Mouse (Mus musculus) midbrain, embryonic 12.5 days (tissue): ENCODE measurements at regions not wholly inside any gene's neighbourhood (a gene's known extent, or its start where the extent isn't known, plus 50 kb on each side); places are given as distances from the start of the nearest gene placed in this dataset.

Experiments
- ATAC-seq: fragments of 200-750 bp; cut with Nextera tagmentation; 2 replicates; pipeline ENCODE4 v1.8.0; 2017; ENCODE audit warnings: low read depth, moderate TSS enrichment, moderate library complexity; ENCODE audit not compliant: low FRiP score
- H3K27ac ChIP-seq: fragments of 300-500 bp; sonication (generic); replicated peaks from 2 replicates; pipeline ENCODE4 v1.5.1; 2016; ENCODE audit warnings: mild to moderate bottlenecking
- H3K27me3 ChIP-seq: fragments of 300-500 bp; sonication (generic); 2 replicates; pipeline ENCODE4 v1.6.1; 2016; ENCODE audit warnings: mild to moderate bottlenecking
- H3K36me3 ChIP-seq: fragments of 300-500 bp; sonication (generic); 2 replicates; pipeline ENCODE4 v1.6.1; 2016
- H3K4me1 ChIP-seq: fragments of 300-500 bp; sonication (generic); 2 replicates; pipeline ENCODE4 v1.6.1; 2016
- H3K4me2 ChIP-seq: fragments of 300-500 bp; sonication (generic); replicated peaks from 2 replicates; pipeline ENCODE4 v1.6.1; 2016; ENCODE audit warnings: mild to moderate bottlenecking, moderate library complexity
- H3K4me3 ChIP-seq: fragments of 300-500 bp; sonication (generic); 2 replicates; pipeline ENCODE4 v1.5.1; 2016; ENCODE audit warnings: mild to moderate bottlenecking
- H3K9ac ChIP-seq: fragments of 300-500 bp; sonication (generic); replicated peaks from 2 replicates; pipeline ENCODE4 v1.6.1; 2016; ENCODE audit warnings: mild to moderate bottlenecking, moderate library complexity
- H3K9me3 ChIP-seq: fragments of 300-500 bp; sonication (generic); 2 replicates; pipeline ENCODE4 v1.6.1; 2016; ENCODE audit warnings: mild to moderate bottlenecking
- WGBS: fragments of 180-500 bp; shearing (Covaris S2); methylation state at CpG from one replicate; pipeline ENCODE4 v1.1.7; 2016; 5-methylcytosine and 5-hydroxymethylcytosine counted together

- Histone ChIP-seq H3K27ac (no peak overlapping the region), H3K36me3 (no peaks in the 10 kb centered on the region), H3K4me1 (no peaks in the 10 kb centered on the region), H3K9me3 (no peaks in the 10 kb centered on the region), H3K4me3 (no peak overlapping the region), H3K27me3 (no peaks in the 10 kb centered on the region), H3K4me2 (no peak overlapping the region), H3K9ac (no peak overlapping the region)
- peak; percentile 74 for ATAC-seq
Observed at GRCm38 (mm10) chr10:12107001-12107418, 762.2 kb downstream of the Utrn start.

DNA sequence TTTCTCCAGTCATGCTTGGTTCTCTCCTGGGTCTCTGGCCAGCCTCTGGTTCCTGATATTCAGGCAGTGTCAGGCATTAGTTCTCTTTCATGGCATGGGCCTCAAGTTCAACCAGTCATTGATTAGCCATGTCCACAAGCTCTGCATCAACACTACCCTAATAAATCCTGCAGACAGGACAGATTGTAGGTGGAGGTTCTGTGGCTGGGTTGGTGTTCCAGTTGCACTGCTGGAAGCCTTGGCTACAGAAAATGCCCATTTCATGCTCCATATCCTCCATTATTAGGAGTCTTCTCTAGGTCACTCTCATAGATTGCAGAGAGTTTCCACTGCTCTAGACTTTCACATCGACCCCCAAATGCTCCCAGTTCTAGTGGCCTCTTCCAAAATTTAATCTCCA lies 757.4 kb downstream of the Utrn start:
- Histone ChIP-seq H3K4me2 (no peak overlapping the region), H3K4me1 (no peaks in the 10 kb centered on the region), H3K27ac (no peak overlapping the region), H3K9ac (no peak overlapping the region), H3K4me3 (no peak overlapping the region), H3K27me3 (no peaks in the 10 kb centered on the region), H3K9me3 (no peaks in the 10 kb centered on the region), H3K36me3 (no peaks in the 10 kb centered on the region)
- WGBS = 85% methylated on average over 1 of the region's 1 CpGs
- ATAC-seq = no peak

DNA sequence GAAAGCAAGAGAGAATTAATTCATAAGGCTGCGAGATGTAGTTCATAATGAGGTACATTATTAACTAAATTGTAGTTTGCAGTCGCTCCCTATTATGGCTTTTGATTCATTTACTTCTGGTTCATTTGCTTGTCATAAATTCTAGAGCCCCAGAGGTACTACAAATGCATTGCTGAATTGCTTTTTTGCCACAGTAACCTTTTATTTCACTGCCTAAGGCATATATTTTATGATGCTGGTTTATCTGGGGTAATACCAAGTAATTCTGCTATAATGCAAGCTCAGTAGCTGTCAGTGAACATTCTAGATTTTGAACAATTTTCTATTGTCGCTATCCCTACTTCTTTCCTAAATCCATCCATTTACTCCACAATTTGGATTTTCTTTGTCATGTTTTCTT lies 753.4 kb downstream of the Utrn start:
- no peaks in the 10 kb centered on the region for H3K9me3 ChIP-seq
- H3K27ac ChIP-seq = no peak overlapping the region
- no peak overlapping the region for H3K4me3 ChIP-seq
- no peaks in the 10 kb centered on the region for H3K4me1 ChIP-seq
- H3K4me2 ChIP-seq = no peak overlapping the region
- H3K27me3 ChIP-seq = no peaks in the 10 kb centered on the region
- WGBS = 90% methylated on average over 3 of the region's 3 CpGs
- no peaks in the 10 kb centered on the region for H3K36me3 ChIP-seq
- no peak overlapping the region for H3K9ac ChIP-seq
- no peak for ATAC-seq

- H3K4me1 ChIP-seq = no peaks in the 10 kb centered on the region
- WGBS = 61% methylated on average over 6 of the region's 6 CpGs
- H3K36me3 ChIP-seq = no peaks in the 10 kb centered on the region
- no peak overlapping the region for H3K9ac ChIP-seq
- no peak; the same call in 1 of the 2 replicates for ATAC-seq
- H3K4me2 ChIP-seq = no peak overlapping the region
- H3K27ac ChIP-seq = no peak overlapping the region; the same call in 1 of the 2 replicates
- H3K9me3 ChIP-seq = no peaks in the 10 kb centered on the region
- H3K4me3 ChIP-seq = no peak overlapping the region
- no peaks in the 10 kb centered on the region for H3K27me3 ChIP-seq
Observed at GRCm38 (mm10) chr10:12116662-12117303, 752.4 kb downstream of the Utrn start.

DNA sequence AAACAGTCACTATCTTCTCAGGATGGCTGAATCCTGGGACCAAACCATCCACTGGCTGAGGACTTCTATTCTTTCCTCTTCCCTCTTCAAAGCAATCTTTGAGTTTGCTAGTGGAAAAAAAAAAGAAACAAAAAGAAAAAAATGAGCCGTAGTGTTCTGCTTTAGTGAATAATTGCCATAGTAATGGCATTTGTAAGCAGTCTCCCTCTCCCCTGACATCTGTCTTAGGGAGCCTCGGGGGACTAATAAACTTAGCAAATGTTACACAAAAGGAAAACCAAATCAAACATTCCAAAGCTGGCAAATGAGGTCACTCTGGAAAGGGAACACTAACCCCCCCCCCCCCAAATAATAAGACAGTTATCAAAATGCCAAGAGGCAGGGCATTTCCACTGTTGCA lies 744.9 kb downstream of the Utrn start:
- no peak overlapping the region for H3K27ac ChIP-seq
- WGBS = 61% methylated on average over 2 of the region's 2 CpGs
- ATAC-seq = no peak

DNA sequence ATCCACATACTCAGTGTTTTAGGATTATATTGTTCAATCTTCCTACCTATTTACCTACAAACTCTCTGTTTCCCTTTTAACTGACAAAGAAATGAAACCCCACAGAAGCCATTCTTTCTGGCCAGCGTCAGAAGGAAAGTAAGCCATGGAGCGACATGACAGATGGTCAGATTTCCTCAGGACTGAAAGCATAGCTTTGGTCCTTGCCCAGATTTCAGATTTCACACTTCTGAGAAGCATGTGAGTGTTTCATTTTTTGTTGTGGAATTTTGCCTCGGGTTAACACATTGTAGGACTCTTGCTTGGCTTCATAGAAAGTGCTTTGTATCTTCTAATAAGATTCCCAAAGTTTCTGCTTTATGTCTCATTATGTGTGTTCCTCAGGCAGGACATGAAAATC lies 739.7 kb downstream of the Utrn start:
- Histone ChIP-seq H3K27me3 (no peaks in the 10 kb centered on the region), H3K36me3 (no peaks in the 10 kb centered on the region), H3K27ac (no peak overlapping the region), H3K9me3 (no peaks in the 10 kb centered on the region), H3K4me1 (no peaks in the 10 kb centered on the region), H3K4me3 (no peak overlapping the region), H3K4me2 (no peak overlapping the region), H3K9ac (no peak overlapping the region)
- WGBS = 75% methylated on average over 3 of the region's 3 CpGs
- ATAC-seq = no peak

More for the DNA sequence above, 744.9 kb downstream of the Utrn start:
- Histone ChIP-seq H3K36me3 (no peaks in the 10 kb centered on the region), H3K4me3 (no peak overlapping the region), H3K4me1 (no peaks in the 10 kb centered on the region), H3K4me2 (no peak overlapping the region), H3K27me3 (no peaks in the 10 kb centered on the region), H3K9ac (no peak overlapping the region), H3K9me3 (no peaks in the 10 kb centered on the region)

- ATAC-seq = no peak
- H3K4me2 ChIP-seq = no peak overlapping the region
- H3K4me1 ChIP-seq = no peaks in the 10 kb centered on the region
- H3K36me3 ChIP-seq = no peaks in the 10 kb centered on the region
- H3K27me3 ChIP-seq = no peaks in the 10 kb centered on the region
- WGBS = 74% methylated on average over 1 of the region's 1 CpGs
- H3K9me3 ChIP-seq = no peaks in the 10 kb centered on the region
- H3K4me3 ChIP-seq = no peak overlapping the region
- H3K9ac ChIP-seq = no peak overlapping the region
- H3K27ac ChIP-seq = no peak overlapping the region
Observed at GRCm38 (mm10) chr10:12144691-12145090, 724.5 kb downstream of the Utrn start.

DNA sequence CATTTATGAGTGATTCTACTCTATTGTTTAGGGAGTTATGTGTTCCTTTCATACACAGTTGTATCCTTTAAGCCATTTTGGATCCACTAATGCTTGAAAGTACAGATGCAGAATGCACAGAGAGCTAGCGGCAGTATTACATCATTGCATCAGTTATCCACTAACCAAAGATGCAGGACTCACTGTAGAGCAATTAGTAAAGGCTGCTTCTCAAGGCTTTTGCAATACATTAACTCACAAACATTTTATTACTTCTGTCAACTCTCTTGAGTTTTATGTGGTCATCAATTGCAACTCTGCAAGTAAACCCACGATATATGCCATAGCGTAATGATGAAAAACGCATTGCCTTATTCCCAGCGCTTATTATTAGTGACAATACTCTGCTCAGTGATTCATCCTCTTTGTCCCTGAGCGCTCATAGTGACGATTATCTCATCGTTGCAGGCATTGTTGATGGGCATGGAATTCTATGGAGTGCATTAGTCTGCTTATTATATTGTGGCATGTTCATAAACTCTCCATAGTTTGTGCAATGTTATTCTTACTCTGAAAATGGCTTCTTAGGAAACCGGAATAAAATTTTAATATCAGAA lies 722.1 kb downstream of the Utrn start:
- no peaks in the 10 kb centered on the region for H3K36me3 ChIP-seq
- H3K27ac ChIP-seq = no peak overlapping the region
- no peak overlapping the region for H3K4me2 ChIP-seq
- 89% methylated on average over 9 of the region's 9 CpGs for WGBS
- no peaks in the 10 kb centered on the region for H3K27me3 ChIP-seq
- no peak overlapping the region for H3K4me3 ChIP-seq
- H3K9me3 ChIP-seq = no peaks in the 10 kb centered on the region
- ATAC-seq = no peak
- no peak overlapping the region for H3K9ac ChIP-seq
- no peaks in the 10 kb centered on the region for H3K4me1 ChIP-seq

DNA sequence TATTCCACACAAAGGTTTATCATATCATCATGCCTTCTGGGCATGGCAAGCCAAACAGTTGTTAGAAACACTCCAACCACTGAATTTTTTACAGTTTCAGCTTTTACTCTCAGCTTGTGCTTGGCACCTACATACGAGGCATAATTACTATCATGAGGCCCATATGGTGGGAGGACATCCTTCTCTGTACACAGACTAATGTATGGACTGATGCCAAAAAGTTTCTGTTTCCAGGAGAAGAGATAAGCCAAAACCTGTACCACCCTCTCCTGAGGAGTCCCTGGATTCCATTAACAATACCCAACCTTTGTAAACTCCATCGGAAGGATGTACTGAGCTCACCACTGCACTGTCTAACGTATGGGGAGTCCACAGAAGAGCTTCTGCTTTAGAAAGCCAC lies 698.9 kb downstream of the Utrn start:
- H3K27ac ChIP-seq = no peak overlapping the region
- H3K4me1 ChIP-seq = no peaks in the 10 kb centered on the region
- H3K9me3 ChIP-seq = no peaks in the 10 kb centered on the region
- ATAC-seq = no peak
- no peak overlapping the region for H3K4me2 ChIP-seq
- H3K9ac ChIP-seq = no peak overlapping the region
- 88% methylated on average over 3 of the region's 3 CpGs for WGBS
- H3K36me3 ChIP-seq = no peaks in the 10 kb centered on the region
- H3K27me3 ChIP-seq = no peaks in the 10 kb centered on the region
- H3K4me3 ChIP-seq = no peak overlapping the region

DNA sequence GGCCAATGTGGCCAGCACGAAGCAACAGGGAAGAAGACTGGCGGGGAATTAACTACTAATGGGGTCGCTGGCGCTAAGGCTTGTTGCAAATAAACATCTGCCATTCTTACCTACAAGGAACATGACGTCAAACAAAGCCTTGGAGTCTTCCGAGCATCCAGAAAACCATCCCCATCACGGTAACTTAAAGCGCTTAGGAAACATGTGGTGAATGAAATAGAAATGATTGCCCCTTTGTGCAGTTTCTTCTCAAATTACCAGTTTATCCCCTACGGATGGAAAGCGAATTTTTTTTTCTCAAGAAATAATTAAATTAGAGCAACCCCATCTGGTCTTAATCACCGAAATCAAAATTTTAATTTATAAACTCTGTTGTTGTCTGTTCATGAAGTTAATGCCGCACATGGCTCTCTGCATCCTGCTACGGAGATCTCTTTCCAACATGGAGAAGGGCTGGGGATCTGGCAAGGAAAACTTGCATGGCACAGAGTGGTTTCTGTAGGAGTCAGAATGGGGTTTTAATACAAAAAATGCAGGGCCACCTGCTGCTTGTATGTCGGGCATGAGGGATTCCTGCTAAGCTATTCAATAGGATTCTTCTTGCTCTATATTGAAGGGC lies 694.9 kb downstream of the Utrn start:
- Histone ChIP-seq H3K27ac (no peak overlapping the region), H3K4me3 (no peak overlapping the region), H3K4me2 (no peak overlapping the region), H3K36me3 (no peaks in the 10 kb centered on the region), H3K9ac (no peak overlapping the region), H3K9me3 (no peaks in the 10 kb centered on the region), H3K4me1 (no peaks in the 10 kb centered on the region), H3K27me3 (no peaks in the 10 kb centered on the region)
- 64% methylated on average over 14 of the region's 14 CpGs for WGBS
- no peak for ATAC-seq

GRCm38 (mm10) chr10:12175141-12175540 lies 694.0 kb downstream of the Utrn start:
- Histone ChIP-seq H3K4me1 (no peaks in the 10 kb centered on the region), H3K4me2 (no peak overlapping the region), H3K9me3 (no peaks in the 10 kb centered on the region), H3K9ac (no peak overlapping the region), H3K27ac (no peak overlapping the region), H3K36me3 (no peaks in the 10 kb centered on the region), H3K4me3 (no peak overlapping the region), H3K27me3 (no peaks in the 10 kb centered on the region)
- no peak for ATAC-seq
- WGBS = 59% methylated on average over 3 of the region's 3 CpGs

GRCm38 (mm10) chr10:12177482-12177881 lies 691.7 kb downstream of the Utrn start:
- Histone ChIP-seq H3K4me2 (no peak overlapping the region), H3K4me3 (no peak overlapping the region), H3K36me3 (no peaks in the 10 kb centered on the region), H3K4me1 (no peaks in the 10 kb centered on the region), H3K27me3 (no peaks in the 10 kb centered on the region), H3K9ac (no peak overlapping the region), H3K9me3 (no peaks in the 10 kb centered on the region), H3K27ac (no peak overlapping the region)
- WGBS = 74% methylated on average over 1 of the region's 1 CpGs
- no peak for ATAC-seq
